Mouse (Mus musculus) G1E (cell line): Measurements from ENCODE around the gene Scfd2. TPM values are rescaled to one million over a fixed set of nuclear protein-coding genes. Genes with fewer than 3 reads are reported as not detected.

Source experiments
- ATAC-seq: 2 replicates; pipeline ENCODE4 v1.8.0; 2016; ENCODE audit warnings: mild to moderate bottlenecking; ENCODE audit not compliant: insufficient number of reproducible peaks, poor library complexity, low FRiP score, severe bottlenecking; ENCODE audit errors: extremely low read depth
- DNase-seq: peaks from one replicate; pipeline ENCODE4 v3.0.0; 2012; ENCODE audit warnings: low spot score
- H3K27me3 ChIP-seq: 2 replicates; pipeline ENCODE4 v1.6.1; 2012; ENCODE audit warnings: mild to moderate bottlenecking, low read length, inconsistent platforms; ENCODE audit not compliant: insufficient read depth
- H3K36me3 ChIP-seq: replicated peaks from 2 replicates; pipeline ENCODE3; 2012; ENCODE audit warnings: mild to moderate bottlenecking, inconsistent platforms
- H3K4me1 ChIP-seq: 2 replicates; pipeline ENCODE4 v1.6.1; 2012; ENCODE audit warnings: low read depth, low read length, inconsistent platforms, mixed read lengths; ENCODE audit not compliant: insufficient read depth
- H3K4me3 ChIP-seq: 2 replicates; pipeline ENCODE4 v1.5.1; 2012; ENCODE audit warnings: low read depth, mild to moderate bottlenecking, inconsistent platforms, low read length, moderate library complexity, mixed read lengths
- H3K9me3 ChIP-seq: replicated peaks from 2 replicates; pipeline ENCODE4 v1.6.1; 2012; ENCODE audit warnings: inconsistent platforms
- CTCF ChIP-seq: IDR thresholded peaks from 2 replicates; pipeline ENCODE4 v1.5.1; 2012; ENCODE audit warnings: low read depth, low read length, inconsistent platforms, mixed read lengths
- GATA1 ChIP-seq: IDR thresholded peaks from 2 replicates; pipeline ENCODE4 v1.6.1; 2012; ENCODE audit warnings: borderline replicate concordance, low read length, inconsistent platforms, mixed read lengths
- GATA2 ChIP-seq: IDR thresholded peaks from 2 replicates; pipeline ENCODE4 v1.6.1; 2012; ENCODE audit warnings: low read depth, low read length, inconsistent platforms, borderline replicate concordance
- POLR2AphosphoS5 ChIP-seq: IDR thresholded peaks from 2 replicates; pipeline ENCODE4 v1.6.1; 2012; ENCODE audit warnings: low read depth, low read length, inconsistent platforms; ENCODE audit not compliant: insufficient replicate concordance
- TAL1 ChIP-seq: conservative IDR thresholded peaks from 2 replicates; pipeline ENCODE4 v1.6.1; 2012; ENCODE audit warnings: low read depth, low read length, inconsistent platforms, mixed read lengths
- polyA plus RNA-seq: library from polyadenylated mRNA; stranded (reverse); fragments of >175 nt; gene quantifications from 2 replicates; pipeline ENCODE4 v1.2.3, GENCODE M21; 2012
- total RNA-seq, 2 experiments: library from RNA; stranded (forward) in 1 of 2; stranded (reverse) in 1 of 2; fragments of 200-1000 nt in 1 of 2; fragments of >200 nt in 1 of 2; fragmentation: Nextera tagmentation in 1 of 2; gene quantifications; 2 replicates each; pipeline ENCODE4 v1.2.3; 2014 to 2017

Gene Scfd2
- total and polyA plus RNA-seq, 3 experiments: 5.1 to 12.3 (median 8.9) TPM

DNA sequence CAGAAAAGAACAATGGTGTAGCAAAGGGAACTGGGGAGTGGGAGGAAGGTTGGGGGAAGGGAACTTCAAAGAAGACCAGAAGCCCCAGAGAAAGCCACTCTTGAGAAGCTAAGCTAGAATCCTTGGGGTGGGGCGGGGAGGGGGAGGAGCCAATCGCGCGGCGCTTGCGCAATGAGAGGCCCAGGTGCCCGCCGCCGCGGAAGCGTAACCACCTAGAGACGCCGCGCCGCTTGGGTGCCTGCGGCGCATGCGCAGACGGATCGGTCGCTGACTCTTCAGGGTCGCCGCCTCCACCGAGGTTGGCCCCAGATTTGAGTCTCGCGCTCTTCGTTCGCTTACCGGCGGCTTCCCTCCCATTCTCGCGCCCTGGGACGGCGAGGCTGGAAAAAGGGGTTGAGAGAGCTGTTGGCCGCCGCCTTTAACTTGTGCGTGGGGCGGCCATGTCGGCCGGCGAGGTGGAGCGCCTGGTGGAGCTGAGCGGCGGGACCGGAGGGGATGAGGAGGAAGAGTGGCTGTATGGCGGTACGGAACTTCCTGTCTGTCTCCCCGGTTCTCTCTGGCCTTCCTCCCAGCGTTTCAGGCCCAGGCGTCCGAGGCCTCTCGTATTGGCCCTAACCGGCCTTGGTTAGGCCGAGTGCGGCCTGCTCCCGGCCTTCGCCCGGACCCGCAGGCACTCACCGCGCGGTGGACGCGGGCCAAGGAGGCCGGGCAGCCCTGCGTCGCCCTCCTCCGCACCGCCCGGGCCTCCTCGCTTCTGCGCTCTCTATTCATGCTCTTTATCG lies 3.9 kb upstream of the Scfd2 start, which contains the start of gene Fip1l1:
Gene Fip1l1, plus strand, starts transcription at position 210 of the 782 bp plus-strand sequence.
- Histone ChIP-seq H3K4me3 (peak within 1 kb of the TSS; percentile 90), H3K9me3 (no peaks in the 10 kb centered on the region), H3K4me1 (peaks cover 54% of the 10 kb centered on the region), H3K36me3 (peaks cover 30% of the 10 kb centered on the region), H3K27me3 (no peaks in the 10 kb centered on the region)
- TF ChIP-seq POLR2AphosphoS5: no peak
- no peak for TF ChIP-seq GATA1
- TF ChIP-seq GATA2: no peak
- no peak for TF ChIP-seq TAL1
- no peak for TF ChIP-seq CTCF
- ATAC-seq (peak; percentile 47), DNase-seq (peak; percentile 73)

GRCm38 (mm10) chr5:74530785-74531184 lies 774 bp downstream of the Scfd2 start:
- Histone ChIP-seq H3K36me3 (peaks cover 13% of the 10 kb centered on the region), H3K9me3 (no peaks in the 10 kb centered on the region), H3K27me3 (no peaks in the 10 kb centered on the region), H3K4me1 (peaks cover 51% of the 10 kb centered on the region), H3K4me3 (peak overlapping the region; percentile 99)
- DNase-seq (no peak), ATAC-seq (no peak)
- TF ChIP-seq POLR2AphosphoS5 (no peak), CTCF (no peak), GATA2 (no peak), GATA1 (no peak), TAL1 (no peak)

DNA sequence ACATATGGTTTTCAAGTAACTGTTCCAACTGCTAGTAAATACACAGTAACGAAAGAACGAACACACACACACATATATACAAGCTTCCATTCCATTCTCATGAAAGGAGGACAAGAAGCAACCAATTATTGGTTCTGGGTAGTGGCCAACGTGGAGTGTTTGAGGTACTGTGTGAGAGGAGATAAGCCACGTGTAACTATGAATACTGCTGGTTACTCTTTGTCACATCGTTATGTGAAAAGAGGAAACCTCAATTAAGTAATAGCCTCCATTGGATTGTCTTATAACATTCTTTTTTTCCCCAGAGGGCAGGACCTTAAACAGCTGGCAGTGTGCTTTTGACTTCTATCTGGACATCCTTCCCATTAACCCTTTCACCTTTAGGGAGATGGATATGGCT lies 4.5 kb downstream of the Scfd2 start:
- Histone ChIP-seq H3K9me3 (no peaks in the 10 kb centered on the region), H3K36me3 (peaks cover 25% of the 10 kb centered on the region), H3K27me3 (no peaks in the 10 kb centered on the region), H3K4me3 (no peak overlapping the region), H3K4me1 (peaks cover 32% of the 10 kb centered on the region)
- TF ChIP-seq CTCF (no peak), GATA2 (no peak), POLR2AphosphoS5 (no peak), GATA1 (no peak), TAL1 (no peak)
- DNase-seq: no peak
- ATAC-seq: no peak

GRCm38 (mm10) chr5:74511686-74512085 lies 19.9 kb downstream of the Scfd2 start:
- no peaks in the 10 kb centered on the region for H3K27me3 ChIP-seq
- H3K4me1 ChIP-seq: no peaks in the 10 kb centered on the region
- DNase-seq (no peak), ATAC-seq (no peak)
- no peak for TF ChIP-seq TAL1
- TF ChIP-seq POLR2AphosphoS5: no peak
- no peak for TF ChIP-seq GATA2
- TF ChIP-seq GATA1: no peak
- TF ChIP-seq CTCF: no peak
- H3K4me3 ChIP-seq: no peak overlapping the region
- H3K36me3 ChIP-seq: peaks cover 15% of the 10 kb centered on the region
- no peaks in the 10 kb centered on the region for H3K9me3 ChIP-seq

GRCm38 (mm10) chr5:74492705-74493104 lies 38.9 kb downstream of the Scfd2 start:
- TF ChIP-seq GATA1: no peak
- TF ChIP-seq CTCF: no peak
- TF ChIP-seq POLR2AphosphoS5: no peak
- TF ChIP-seq GATA2: no peak
- TF ChIP-seq TAL1: no peak
- Histone ChIP-seq H3K36me3 (no peaks in the 10 kb centered on the region), H3K9me3 (no peaks in the 10 kb centered on the region), H3K27me3 (no peaks in the 10 kb centered on the region), H3K4me1 (0 out of 2 replicates have a peak, but pooled peaks cover 3% of the 10 kb centered on the region), H3K4me3 (no peak overlapping the region)
- DNase-seq: no peak
- ATAC-seq: no peak

GRCm38 (mm10) chr5:74484646-74485045 lies 46.9 kb downstream of the Scfd2 start:
- Histone ChIP-seq H3K27me3 (no peaks in the 10 kb centered on the region), H3K4me3 (no peak overlapping the region), H3K4me1 (no peaks in the 10 kb centered on the region), H3K9me3 (no peaks in the 10 kb centered on the region), H3K36me3 (peaks cover 7% of the 10 kb centered on the region)
- no peak for TF ChIP-seq GATA2
- no peak for TF ChIP-seq TAL1
- TF ChIP-seq CTCF: no peak
- no peak for TF ChIP-seq POLR2AphosphoS5
- no peak for TF ChIP-seq GATA1
- DNase-seq (no peak), ATAC-seq (no peak)
